ENCODE assay signal across 9 mouse cellular contexts in genomic region chr7:115825295-115825694, GRCm38 (mm10).
DNase-seq lines count a peak whose midpoint lies in the region; ATAC-seq lines count a peak whose summit lies in the region.
"Had no signal": no experiment of that assay in that cellular context is flagged by ENCODE, and none has a peak within 500 bp of the region (broad histone marks: within the 10 kb centered on the region; RNA-seq: fewer than 3 reads in every experiment).

No protein-coding gene starts in this region.

- peak; percentile 73 for DNase-seq in forebrain, embryonic 14.5 days (ENCODE audit: low spot score)
- DNase-seq in hindbrain, embryonic 14.5 days (ENCODE audit: low spot score) = no peak
- no peak for DNase-seq in thymus, postnatal 36 days

- no peak overlapping the region for H3K9ac ChIP-seq in intestine, embryonic 16.5 days (ENCODE audit: low read depth, low read length)
- H3K9ac ChIP-seq in intestine, embryonic 15.5 days = no peak overlapping the region
- H3K9ac ChIP-seq in forebrain, embryonic 14.5 days (ENCODE audit: low read length) = no peak overlapping the region
- H3K9ac ChIP-seq in hindbrain, embryonic 14.5 days = no peak overlapping the region
- H3K9ac ChIP-seq: neural tube, embryonic 12.5 days had no signal

- 0 out of 2 replicates have a peak overlapping the region, but pooled peaks have one; percentile 37 for H3K27ac ChIP-seq in intestine, embryonic 16.5 days (ENCODE audit: low read length)
- no peak overlapping the region for H3K27ac ChIP-seq in intestine, embryonic 15.5 days
- peak overlapping the region; percentile 57 for H3K27ac ChIP-seq in brown adipose tissue, adult 24 weeks (replicated peaks; ENCODE audit: low read depth, low read length)
- peak overlapping the region; percentile 68 for H3K27ac ChIP-seq in forebrain, embryonic 14.5 days (ENCODE audit: low read depth, low read length)
- peak overlapping the region; percentile 28; the same call in 1 of the 2 replicates for H3K27ac ChIP-seq in hindbrain, embryonic 14.5 days

- H3K9me3 ChIP-seq in intestine, embryonic 16.5 days (ENCODE audit: control insufficient read depth, low read length) = no peaks in the 10 kb centered on the region
- H3K9me3 ChIP-seq in intestine, embryonic 15.5 days = no peaks in the 10 kb centered on the region
- no peaks in the 10 kb centered on the region for H3K9me3 ChIP-seq in forebrain, embryonic 14.5 days (replicated peaks; ENCODE audit: control insufficient read depth, low read length)
- no peaks in the 10 kb centered on the region for H3K9me3 ChIP-seq in hindbrain, embryonic 14.5 days (ENCODE audit: control insufficient read depth, low read length)
- H3K9me3 ChIP-seq: neural tube, embryonic 12.5 days had no signal

- H3K27me3 ChIP-seq in intestine, embryonic 16.5 days (replicated peaks; ENCODE audit: control insufficient read depth, insufficient read depth, low read length) = no peaks in the 10 kb centered on the region
- no peaks in the 10 kb centered on the region for H3K27me3 ChIP-seq in intestine, embryonic 15.5 days (replicated peaks)
- H3K27me3 ChIP-seq in forebrain, embryonic 14.5 days (replicated peaks; ENCODE audit: control insufficient read depth, insufficient read depth, low read length) = no peaks in the 10 kb centered on the region
- no peaks in the 10 kb centered on the region for H3K27me3 ChIP-seq in hindbrain, embryonic 14.5 days (ENCODE audit: control insufficient read depth, insufficient read depth, low read length)
- H3K27me3 ChIP-seq: neural tube, embryonic 12.5 days had no signal

- H3K4me1 ChIP-seq in intestine, embryonic 16.5 days (ENCODE audit: control insufficient read depth, insufficient read depth, low read length) = peaks cover 33% of the 10 kb centered on the region
- H3K4me1 ChIP-seq in intestine, embryonic 15.5 days (replicated peaks) = peaks cover 18% of the 10 kb centered on the region
- H3K4me1 ChIP-seq in brown adipose tissue, adult 24 weeks (ENCODE audit: control insufficient read depth, insufficient read depth, insufficient read length, low read length) = peaks cover 4% of the 10 kb centered on the region; the same call in 1 of the 2 replicates
- H3K4me1 ChIP-seq in forebrain, embryonic 14.5 days (ENCODE audit: control insufficient read depth, insufficient read depth, low read length) = peaks cover 37% of the 10 kb centered on the region
- 0 out of 2 replicates have a peak, but pooled peaks cover 4% of the 10 kb centered on the region for H3K4me1 ChIP-seq in hindbrain, embryonic 14.5 days (replicated peaks; ENCODE audit: control insufficient read depth, insufficient read depth, low read length)

- ATAC-seq in intestine, embryonic 16.5 days = no peak
- ATAC-seq in intestine, embryonic 15.5 days = no peak
- ATAC-seq in forebrain, embryonic 14.5 days = peak; percentile 62
- ATAC-seq in hindbrain, embryonic 14.5 days (ENCODE audit: low FRiP score) = no peak; the same call in 1 of the 2 replicates
- ATAC-seq in granulocyte monocyte progenitor cell, adult 5-6 weeks (replicated peaks; ENCODE audit: poor library complexity, severe bottlenecking) = no peak
- ATAC-seq in erythroid progenitor cell, adult 5-6 weeks (replicated peaks; ENCODE audit: low FRiP score, poor library complexity, severe bottlenecking) = no peak

- H3K4me2 ChIP-seq in intestine, embryonic 16.5 days (ENCODE audit: low read depth, low read length) = no peak overlapping the region
- no peak overlapping the region for H3K4me2 ChIP-seq in intestine, embryonic 15.5 days (replicated peaks)
- no peak overlapping the region for H3K4me2 ChIP-seq in forebrain, embryonic 14.5 days (ENCODE audit: low read length)
- no peak overlapping the region for H3K4me2 ChIP-seq in hindbrain, embryonic 14.5 days (replicated peaks)

- 65% methylated on average over 3 of the region's 3 CpGs for WGBS in intestine, embryonic 16.5 days
- WGBS in intestine, embryonic 15.5 days = 77% methylated on average over 3 of the region's 3 CpGs
- 50% methylated on average over 3 of the region's 3 CpGs for WGBS in forebrain, embryonic 14.5 days
- 65% methylated on average over 3 of the region's 3 CpGs for WGBS in hindbrain, embryonic 14.5 days

- H3K4me3 ChIP-seq in intestine, embryonic 16.5 days (ENCODE audit: low read length) = no peak overlapping the region
- H3K4me3 ChIP-seq in intestine, embryonic 15.5 days (replicated peaks) = no peak overlapping the region
- no peak overlapping the region for H3K4me3 ChIP-seq in brown adipose tissue, adult 24 weeks (ENCODE audit: insufficient read depth, low read depth, low read length)
- no peak overlapping the region for H3K4me3 ChIP-seq in forebrain, embryonic 14.5 days (ENCODE audit: low read depth, low read length)
- H3K4me3 ChIP-seq in hindbrain, embryonic 14.5 days (replicated peaks; ENCODE audit: low read length) = no peak overlapping the region
- H3K4me3 ChIP-seq: neural tube, embryonic 12.5 days had no signal

- H3K36me3 ChIP-seq in intestine, embryonic 16.5 days (ENCODE audit: control insufficient read depth, insufficient read depth, low read length) = no peaks in the 10 kb centered on the region
- H3K36me3 ChIP-seq in intestine, embryonic 15.5 days = no peaks in the 10 kb centered on the region
- H3K36me3 ChIP-seq in forebrain, embryonic 14.5 days (ENCODE audit: control insufficient read depth, insufficient read depth, low read length) = no peaks in the 10 kb centered on the region
- no peaks in the 10 kb centered on the region for H3K36me3 ChIP-seq in hindbrain, embryonic 14.5 days (replicated peaks; ENCODE audit: control insufficient read depth, insufficient read depth)
- H3K36me3 ChIP-seq: neural tube, embryonic 12.5 days had no signal
